Mouse (Mus musculus) testis, adult 2 months (tissue): Measurements from ENCODE around the gene Zfp11.

Experiments
- CTCF ChIP-seq: fragments of 200-500 bp; IDR thresholded peaks from 2 replicates; pipeline ENCODE4 v1.5.1; 2012; ENCODE audit warnings: low read depth, mild to moderate bottlenecking, inconsistent platforms, low read length, moderate library complexity; ENCODE audit not compliant: control insufficient read depth, insufficient read depth, insufficient replicate concordance
- POLR2A ChIP-seq: fragments of 200-500 bp; IDR thresholded peaks from 2 replicates; pipeline ENCODE4 v1.6.1; 2012; ENCODE audit warnings: low read depth, mild to moderate bottlenecking, inconsistent platforms, low read length, moderate library complexity; ENCODE audit not compliant: control insufficient read depth

DNA sequence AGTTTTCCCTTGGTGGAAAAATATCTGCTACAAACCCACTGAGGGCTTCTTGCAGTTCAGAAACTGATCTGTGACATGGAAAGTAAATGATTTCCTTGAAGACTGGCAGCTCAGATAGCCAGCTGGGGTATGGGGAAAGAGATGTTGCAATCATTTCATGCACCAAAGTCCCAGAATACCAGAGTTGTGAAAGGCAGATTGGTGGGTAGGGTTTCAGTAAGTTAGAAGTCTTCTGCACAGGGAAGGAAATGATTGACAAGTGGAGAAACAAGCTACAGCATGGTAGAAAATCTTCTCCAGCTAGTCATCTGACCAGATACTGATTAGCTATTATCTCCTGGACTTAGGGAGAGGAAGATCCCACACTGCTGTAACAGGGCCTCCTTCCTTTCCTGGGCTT, 33.5 kb upstream of the Zfp11 start:
- TF ChIP-seq CTCF (no peak), POLR2A (no peak)
